Mouse (Mus musculus) bone marrow macrophage, adult 2 months (primary cell): ENCODE data around the gene Rpsa. TPM values are rescaled to one million over a fixed set of nuclear protein-coding genes. Genes with fewer than 3 reads are reported as not detected.
A peak's percentile ranks its signal among the peaks of the same experiment; 100 is the strongest.

ENCODE experiments used
- H3K27ac ChIP-seq: 2 replicates; pipeline ENCODE4 v1.5.1; 2012; ENCODE audit warnings: low read depth, low read length; ENCODE audit not compliant: insufficient read depth
- H3K4me1 ChIP-seq: 2 replicates; pipeline ENCODE4 v1.6.1; 2012; ENCODE audit warnings: low read length; ENCODE audit not compliant: control insufficient read depth, insufficient read depth
- H3K4me3 ChIP-seq: 2 replicates; pipeline ENCODE4 v1.5.1; 2012; ENCODE audit warnings: mild to moderate bottlenecking, low read length, moderate library complexity; ENCODE audit not compliant: insufficient read depth
- CTCF ChIP-seq: IDR thresholded peaks from 2 replicates; pipeline ENCODE4 v1.5.1; 2012; ENCODE audit warnings: low read depth, mild to moderate bottlenecking, low read length, moderate library complexity
- POLR2A ChIP-seq: IDR thresholded peaks from 2 replicates; pipeline ENCODE4 v1.6.1; 2012; ENCODE audit warnings: mild to moderate bottlenecking, low read depth, low read length, borderline replicate concordance
- polyA plus RNA-seq: library from polyadenylated mRNA; stranded (reverse); fragments of >200 nt; gene quantifications from 2 replicates; pipeline ENCODE4 v1.2.4, GENCODE M21; 2012; ENCODE audit not compliant: missing spikeins, insufficient read depth, insufficient read length

Gene Rpsa
- polyA plus RNA-seq, 1 experiment = 1,228 TPM

GRCm38 (mm10) chr9:120111156-120111945 lies 16.1 kb upstream of the Rpsa start:
- Histone ChIP-seq H3K4me3 (peak overlapping the region; percentile 100), H3K27ac (peak overlapping the region; percentile 15; the same call in 1 of the 2 replicates), H3K4me1 (peaks cover 14% of the 10 kb centered on the region)
- TF ChIP-seq POLR2A = no peak
- no peak for TF ChIP-seq CTCF

- H3K27ac ChIP-seq = no peak overlapping the region
- H3K4me1 ChIP-seq = peaks cover 25% of the 10 kb centered on the region
- no peak for TF ChIP-seq CTCF
- no peak for TF ChIP-seq POLR2A
- H3K4me3 ChIP-seq = no peak overlapping the region
These were observed 15.0 kb upstream of the Rpsa start for GRCm38 (mm10) chr9:120112472-120112871.

- no peak overlapping the region for H3K27ac ChIP-seq
- TF ChIP-seq CTCF (no peak), POLR2A (no peak)
- no peak overlapping the region for H3K4me3 ChIP-seq
- H3K4me1 ChIP-seq = peaks cover 34% of the 10 kb centered on the region
These were observed 14.0 kb upstream of the Rpsa start for GRCm38 (mm10) chr9:120113456-120113855.

GRCm38 (mm10) chr9:120114051-120114788 lies 13.3 kb upstream of the Rpsa start:
- peaks cover 39% of the 10 kb centered on the region for H3K4me1 ChIP-seq
- H3K27ac ChIP-seq = no peak overlapping the region
- TF ChIP-seq POLR2A = no peak
- TF ChIP-seq CTCF = no peak
- H3K4me3 ChIP-seq = no peak overlapping the region

- Histone ChIP-seq H3K4me1 (peaks cover 41% of the 10 kb centered on the region), H3K27ac (no peak overlapping the region), H3K4me3 (no peak overlapping the region)
- TF ChIP-seq CTCF (no peak), POLR2A (no peak)
These were observed 12.7 kb upstream of the Rpsa start for GRCm38 (mm10) chr9:120114789-120115151.

- Histone ChIP-seq H3K4me3 (no peak overlapping the region), H3K27ac (no peak overlapping the region), H3K4me1 (peaks cover 41% of the 10 kb centered on the region)
- no peak for TF ChIP-seq CTCF
- no peak for TF ChIP-seq POLR2A
These were observed 11.9 kb upstream of the Rpsa start for GRCm38 (mm10) chr9:120115580-120115979.

- H3K4me1 ChIP-seq = peaks cover 37% of the 10 kb centered on the region
- TF ChIP-seq CTCF = no peak
- no peak for TF ChIP-seq POLR2A
These were observed 11.3 kb upstream of the Rpsa start for GRCm38 (mm10) chr9:120116184-120116624.

GRCm38 (mm10) chr9:120118212-120118611 lies 9.3 kb upstream of the Rpsa start:
- H3K4me3 ChIP-seq = no peak overlapping the region
- H3K4me1 ChIP-seq = peaks cover 36% of the 10 kb centered on the region
- peak overlapping the region; percentile 72 for H3K27ac ChIP-seq
- TF ChIP-seq POLR2A (no peak), CTCF (no peak)

More at GRCm38 (mm10) chr9:120116184-120116624, 11.3 kb upstream of the Rpsa start:
- Histone ChIP-seq H3K27ac (peak overlapping the region; percentile 70), H3K4me3 (no peak overlapping the region)

GRCm38 (mm10) chr9:120120503-120120902 lies 7.0 kb upstream of the Rpsa start:
- peaks cover 30% of the 10 kb centered on the region for H3K4me1 ChIP-seq
- no peak overlapping the region for H3K27ac ChIP-seq
- H3K4me3 ChIP-seq = no peak overlapping the region
- TF ChIP-seq POLR2A (no peak), CTCF (no peak)

GRCm38 (mm10) chr9:120126868-120127267 lies 621 bp upstream of the Rpsa start:
- peak overlapping the region; percentile 56 for H3K4me3 ChIP-seq
- peak overlapping the region; percentile 84 for H3K27ac ChIP-seq
- H3K4me1 ChIP-seq = peaks cover 20% of the 10 kb centered on the region
- TF ChIP-seq POLR2A = no peak
- TF ChIP-seq CTCF = no peak

GRCm38 (mm10) chr9:120129276-120129675 lies 1.8 kb downstream of the Rpsa start:
- Histone ChIP-seq H3K27ac (peak overlapping the region; percentile 49), H3K4me3 (peak overlapping the region; percentile 96), H3K4me1 (peaks cover 28% of the 10 kb centered on the region)
- TF ChIP-seq CTCF (no peak), POLR2A (no peak)
